Mouse (Mus musculus) fat pad, adult 2 months (tissue): ENCODE measurements around the gene Asb2.

Experiments
- DNase-seq: peaks from one replicate; pipeline ENCODE4 v3.0.0-alpha.2; 2011; ENCODE audit warnings: low read depth, low spot score; ENCODE audit errors: extremely low read depth

Asb2 gene

GRCm38 (mm10) chr12:103273732-103274131, 82.1 kb downstream of the Asb2 start:
- DNase-seq = no peak

GRCm38 (mm10) chr12:103273051-103273450, 82.8 kb downstream of the Asb2 start:
- DNase-seq = no peak

- no peak for DNase-seq
These were observed 83.6 kb downstream of the Asb2 start for GRCm38 (mm10) chr12:103272176-103272575.
